Mouse (Mus musculus) thymus, adult 2 months (tissue): ENCODE data around the gene Olfr1393.

Source experiments
- CTCF ChIP-seq: fragments of 200-500 bp; IDR thresholded peaks from 2 replicates; pipeline ENCODE4 v1.5.1; 2012; ENCODE audit warnings: mild to moderate bottlenecking, control low read depth, low read length, moderate library complexity, borderline replicate concordance; ENCODE audit not compliant: control insufficient read depth, poor library complexity, insufficient read depth; ENCODE audit errors: extremely low read depth
- POLR2A ChIP-seq: fragments of 200-500 bp; IDR thresholded peaks from 2 replicates; pipeline ENCODE4 v1.6.1; 2012; ENCODE audit warnings: mild to moderate bottlenecking, low read length, control low read depth, moderate library complexity; ENCODE audit not compliant: control insufficient read depth, poor library complexity, insufficient read depth; ENCODE audit errors: extremely low read depth

DNA sequence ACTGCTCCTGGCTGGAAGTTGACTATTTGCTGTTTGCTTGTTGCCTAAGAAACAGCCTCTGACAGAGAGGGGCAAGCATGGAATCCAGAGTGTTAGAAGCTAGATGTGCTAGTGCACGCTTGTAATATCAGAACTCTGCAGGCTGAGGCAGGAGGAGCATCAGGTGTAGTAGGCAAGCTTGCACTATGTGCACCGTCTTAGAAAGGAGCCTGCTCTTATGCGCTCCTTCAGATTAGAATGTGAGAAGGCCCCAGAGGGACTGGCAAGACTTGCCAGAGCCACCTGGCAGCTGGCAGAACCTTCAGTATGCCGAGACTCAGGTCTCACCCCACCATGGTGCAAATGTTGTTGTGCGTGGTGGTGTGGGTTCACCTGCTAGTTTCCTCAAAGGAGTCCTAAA is 26.1 kb upstream of the Olfr1393 start:
- TF ChIP-seq CTCF (no peak), POLR2A (no peak)
